Mouse (Mus musculus) activated CD4-positive, CD25-positive, alpha-beta regulatory T cell, adult 4 months (primary cell): ENCODE measurements at regions not wholly inside any gene's neighbourhood (a gene's known extent, or its start where the extent isn't known, plus 50 kb on each side); places are given as distances from the start of the nearest gene placed in this dataset.

Source experiments
- ATAC-seq: one replicate; pipeline ENCODE4 v1.8.0; 2017

- ATAC-seq = no peak
Observed at GRCm38 (mm10) chr4:9002380-9002779, 763.5 kb upstream of the Car8 start.

GRCm38 (mm10) chr4:8998606-8999005 lies 759.8 kb upstream of the Car8 start:
- no peak for ATAC-seq

- ATAC-seq = no peak
Observed at GRCm38 (mm10) chr4:8992171-8992570, 753.3 kb upstream of the Car8 start.

GRCm38 (mm10) chr4:8990551-8990950 lies 751.7 kb upstream of the Car8 start:
- no peak for ATAC-seq

GRCm38 (mm10) chr4:8989614-8990013 lies 750.8 kb upstream of the Car8 start:
- ATAC-seq = no peak

GRCm38 (mm10) chr4:8989110-8989509 lies 750.3 kb upstream of the Car8 start:
- no peak for ATAC-seq

- peak; percentile 61 for ATAC-seq
Observed at GRCm38 (mm10) chr4:8988345-8988733, 749.5 kb upstream of the Car8 start.

- ATAC-seq = no peak
Observed at GRCm38 (mm10) chr4:8987544-8988344, 748.9 kb upstream of the Car8 start.

GRCm38 (mm10) chr4:8986394-8987091 lies 747.7 kb upstream of the Car8 start:
- ATAC-seq = no peak

GRCm38 (mm10) chr4:8984059-8984606 lies 745.3 kb upstream of the Car8 start:
- no peak for ATAC-seq

GRCm38 (mm10) chr4:8978949-8979348 lies 740.1 kb upstream of the Car8 start:
- ATAC-seq = no peak

- ATAC-seq = no peak
Observed at GRCm38 (mm10) chr4:8969951-8970455, 731.2 kb upstream of the Car8 start.

GRCm38 (mm10) chr4:8968741-8969140 lies 729.9 kb upstream of the Car8 start:
- no peak for ATAC-seq

GRCm38 (mm10) chr4:8967986-8968385 lies 729.1 kb upstream of the Car8 start:
- no peak for ATAC-seq

GRCm38 (mm10) chr4:8965563-8965962 lies 726.7 kb upstream of the Car8 start:
- no peak for ATAC-seq

- ATAC-seq = no peak
Observed at GRCm38 (mm10) chr4:8962959-8963572, 724.2 kb upstream of the Car8 start.

- ATAC-seq = no peak
Observed at GRCm38 (mm10) chr4:8961851-8962250, 723.0 kb upstream of the Car8 start.

GRCm38 (mm10) chr4:8957771-8958170 lies 718.9 kb upstream of the Car8 start:
- no peak for ATAC-seq

- ATAC-seq = no peak
Observed at GRCm38 (mm10) chr4:8957023-8957343, 718.1 kb upstream of the Car8 start.

- ATAC-seq = no peak
Observed at GRCm38 (mm10) chr4:8956312-8957022, 717.6 kb upstream of the Car8 start.

- ATAC-seq = no peak
Observed at GRCm38 (mm10) chr4:8955306-8955705, 716.5 kb upstream of the Car8 start.

- ATAC-seq = no peak
Observed at GRCm38 (mm10) chr4:8954356-8954914, 715.6 kb upstream of the Car8 start.
